Mouse (Mus musculus): Measurements from ENCODE around the gene Axin1. TPM values are rescaled to one million over a fixed set of nuclear protein-coding genes. Genes with fewer than 3 reads are reported as not detected.
A peak's percentile ranks its signal among the peaks of the same experiment; 100 is the strongest.
"Not testable (repeated sequence)": the region's sequence is repeated elsewhere in the genome, so short reads cannot be mapped to it uniquely, and the experiment has no call there.

The Axin1 gene
- polyA plus RNA-seq (2014; fragmentation: Nextera tagmentation; extraction: Ambion mirVana) = 10.7 and 12.9 TPM in 2 replicates

DNA sequence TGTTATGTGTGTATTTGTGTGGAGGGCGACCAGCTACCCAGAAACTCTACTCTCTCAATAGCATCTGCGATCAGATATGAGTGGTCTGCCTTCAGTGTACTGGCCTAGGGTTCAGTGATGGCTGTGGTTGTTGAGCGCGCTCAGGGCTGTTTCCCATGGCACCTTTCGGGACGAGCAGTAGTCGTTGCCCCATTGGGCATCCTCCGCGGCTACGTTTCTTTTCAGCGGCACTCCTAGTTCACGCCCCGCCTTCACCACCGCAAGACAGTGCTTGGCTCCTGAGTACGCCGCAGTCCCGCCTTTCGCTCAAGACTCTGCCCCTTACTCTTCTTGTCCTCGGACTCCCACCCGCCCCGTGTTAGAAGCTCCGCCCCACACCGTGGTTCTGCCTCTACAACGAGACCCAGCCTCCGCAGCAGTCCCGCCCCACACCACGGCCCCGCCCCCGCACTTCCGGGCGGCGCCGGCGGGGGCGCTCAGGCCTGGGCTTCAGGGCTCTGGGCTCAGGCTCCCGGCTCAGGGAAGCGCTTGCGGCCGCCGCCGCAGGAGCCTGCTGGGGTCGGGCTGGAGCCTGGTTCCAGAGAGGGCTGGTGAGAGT is at the start of gene Axin1:
Axin1 (plus strand) TSS at position 450 of the 598 bp plus-strand sequence.
- Histone ChIP-seq H3K27ac (replicated peaks; ENCODE audit: low read depth, low read length) (peak within 1 kb of the TSS; percentile 97), H3K4me1 (ENCODE audit: control insufficient read depth, insufficient read depth, low read length) (peaks cover 11% of the 10 kb centered on the region), H3K36me3 (ENCODE audit: control insufficient read depth, insufficient read depth, low read length) (peaks cover 9% of the 10 kb centered on the region), H3K4me3 (ENCODE audit: low read depth, low read length) (peak within 1 kb of the TSS; percentile 84), H3K9me3 (ENCODE audit: control insufficient read depth, low read length) (no peaks in the 10 kb centered on the region), H3K4me2 (ENCODE audit: low read depth, low read length) (peak within 1 kb of the TSS; percentile 84), H3K9ac (ENCODE audit: low read depth, low read length) (peak within 1 kb of the TSS; percentile 94), H3K27me3 (replicated peaks; ENCODE audit: control insufficient read depth, insufficient read depth, low read length) (no peaks in the 10 kb centered on the region)
- ATAC-seq (ENCODE audit: low read depth) = peak; percentile 98
- peak; percentile 99 for DNase-seq (ENCODE audit: low spot score)
- WGBS = under 1% methylated on average over 36 of the region's 42 CpGs

- DNase-seq (ENCODE audit: low spot score) = peak; percentile 95
- ATAC-seq (ENCODE audit: low read depth) = peak; percentile 95
- peaks cover 4% of the 10 kb centered on the region; the same call in 1 of the 2 replicates for H3K4me1 ChIP-seq (ENCODE audit: control insufficient read depth, insufficient read depth, low read length)
- H3K4me2 ChIP-seq (ENCODE audit: low read depth, low read length) = peak within 1 kb of the TSS; percentile 80
- H3K9me3 ChIP-seq (ENCODE audit: control insufficient read depth, low read length) = no peaks in the 10 kb centered on the region
- WGBS = 1% methylated on average over 31 of the region's 32 CpGs
- H3K4me3 ChIP-seq (ENCODE audit: low read depth, low read length) = peak within 1 kb of the TSS; percentile 63
- peaks cover 19% of the 10 kb centered on the region for H3K36me3 ChIP-seq (ENCODE audit: control insufficient read depth, insufficient read depth, low read length)
- H3K27ac ChIP-seq (replicated peaks; ENCODE audit: low read depth, low read length) = peak within 1 kb of the TSS; percentile 78
- no peaks in the 10 kb centered on the region for H3K27me3 ChIP-seq (replicated peaks; ENCODE audit: control insufficient read depth, insufficient read depth, low read length)
- peak within 1 kb of the TSS; percentile 81 for H3K9ac ChIP-seq (ENCODE audit: low read depth, low read length)
Observed at GRCm38 (mm10) chr17:26089905-26090632, 48.4 kb upstream of the Axin1 start, which contains the start of gene Decr2. Gene Decr2, minus strand, starts transcription at chr17:26090337.

- no peaks in the 10 kb centered on the region for H3K9me3 ChIP-seq (ENCODE audit: control insufficient read depth, low read length)
- H3K27me3 ChIP-seq (replicated peaks; ENCODE audit: control insufficient read depth, insufficient read depth, low read length) = no peaks in the 10 kb centered on the region
- ATAC-seq (ENCODE audit: low read depth) = no peak
Observed at GRCm38 (mm10) chr17:26094531-26095110, 43.9 kb upstream of the Axin1 start.

GRCm38 (mm10) chr17:26095121-26095740 is 43.3 kb upstream of the Axin1 start, which contains the start of gene Nme4:
Gene Nme4, minus strand, starts transcription at chr17:26095602.
- peak within 1 kb of the TSS; percentile 78; the same call in 1 of the 2 replicates for H3K27ac ChIP-seq (replicated peaks; ENCODE audit: low read depth, low read length)
- DNase-seq (ENCODE audit: low spot score) (peak; percentile 70), ATAC-seq (ENCODE audit: low read depth) (peak; percentile 64)
- 0 out of 2 replicates have a peak, but pooled peaks cover 4% of the 10 kb centered on the region for H3K4me1 ChIP-seq (ENCODE audit: control insufficient read depth, insufficient read depth, low read length)
- WGBS = 3% methylated on average over 31 of the region's 47 CpGs
- peak within 1 kb of the TSS; percentile 72 for H3K4me3 ChIP-seq (ENCODE audit: low read depth, low read length)
- H3K4me2 ChIP-seq (ENCODE audit: low read depth, low read length) = peak within 1 kb of the TSS; percentile 71
- 0 out of 2 replicates have a peak, but pooled peaks cover 11% of the 10 kb centered on the region for H3K36me3 ChIP-seq (ENCODE audit: control insufficient read depth, insufficient read depth, low read length)
- peak within 1 kb of the TSS; percentile 87 for H3K9ac ChIP-seq (ENCODE audit: low read depth, low read length)
- H3K27me3 ChIP-seq (replicated peaks; ENCODE audit: control insufficient read depth, insufficient read depth, low read length) = no peaks in the 10 kb centered on the region
- H3K9me3 ChIP-seq (ENCODE audit: control insufficient read depth, low read length) = no peaks in the 10 kb centered on the region

More at GRCm38 (mm10) chr17:26094531-26095110, 43.9 kb upstream of the Axin1 start:
- no peak for DNase-seq (ENCODE audit: low spot score)
- peak overlapping the region; percentile 78; the same call in 1 of the 2 replicates for H3K27ac ChIP-seq (replicated peaks; ENCODE audit: low read depth, low read length)
- 23% methylated on average over 9 of the region's 9 CpGs for WGBS
- H3K4me1 ChIP-seq (ENCODE audit: control insufficient read depth, insufficient read depth, low read length) = peaks cover 4% of the 10 kb centered on the region; the same call in 1 of the 2 replicates
- peak overlapping the region; percentile 72 for H3K4me3 ChIP-seq (ENCODE audit: low read depth, low read length)
- H3K36me3 ChIP-seq (ENCODE audit: control insufficient read depth, insufficient read depth, low read length) = 0 out of 2 replicates have a peak, but pooled peaks cover 11% of the 10 kb centered on the region
- peak overlapping the region; percentile 71 for H3K4me2 ChIP-seq (ENCODE audit: low read depth, low read length)
- H3K9ac ChIP-seq (ENCODE audit: low read depth, low read length) = peak overlapping the region; percentile 87

GRCm38 (mm10) chr17:26098461-26098860 is 40.0 kb upstream of the Axin1 start:
- Histone ChIP-seq H3K4me2 (ENCODE audit: low read depth, low read length) (no peak overlapping the region), H3K4me3 (ENCODE audit: low read depth, low read length) (no peak overlapping the region), H3K27me3 (replicated peaks; ENCODE audit: control insufficient read depth, insufficient read depth, low read length) (no peaks in the 10 kb centered on the region), H3K4me1 (ENCODE audit: control insufficient read depth, insufficient read depth, low read length) (0 out of 2 replicates have a peak, but pooled peaks cover 4% of the 10 kb centered on the region), H3K27ac (replicated peaks; ENCODE audit: low read depth, low read length) (no peak overlapping the region), H3K9ac (ENCODE audit: low read depth, low read length) (no peak overlapping the region), H3K9me3 (ENCODE audit: control insufficient read depth, low read length) (no peaks in the 10 kb centered on the region), H3K36me3 (ENCODE audit: control insufficient read depth, insufficient read depth, low read length) (no peaks in the 10 kb centered on the region)
- ATAC-seq (ENCODE audit: low read depth) = no peak
- WGBS = 92% methylated on average over 7 of the region's 7 CpGs
- DNase-seq (ENCODE audit: low spot score) = no peak

DNA sequence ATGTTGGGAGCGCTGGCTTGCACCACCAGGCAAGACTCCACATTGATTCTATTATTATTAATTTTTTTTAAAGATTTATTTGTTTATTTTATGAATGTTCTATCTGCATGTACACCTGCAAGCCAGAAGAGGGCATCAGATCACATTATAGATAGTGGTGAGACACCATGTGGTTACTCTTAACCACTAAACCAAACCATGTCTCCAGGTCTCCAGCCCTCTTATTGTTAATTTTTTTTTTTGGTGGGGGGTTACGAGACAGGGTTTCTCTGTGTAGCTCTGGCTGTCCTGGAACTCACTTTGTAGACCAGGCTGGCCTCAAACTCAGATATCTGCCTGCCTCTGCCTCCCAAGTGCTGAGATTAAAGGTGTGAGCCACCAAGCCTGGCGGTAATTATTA is 39.2 kb upstream of the Axin1 start:
- DNase-seq (ENCODE audit: low spot score) = peak; percentile 30
- H3K4me1 ChIP-seq (ENCODE audit: control insufficient read depth, insufficient read depth, low read length); H3K4me3 ChIP-seq (ENCODE audit: low read depth, low read length); H3K4me2 ChIP-seq (ENCODE audit: low read depth, low read length); H3K9ac ChIP-seq (ENCODE audit: low read depth, low read length); H3K9me3 ChIP-seq (ENCODE audit: control insufficient read depth, low read length); H3K27me3 ChIP-seq (replicated peaks; ENCODE audit: control insufficient read depth, insufficient read depth, low read length); H3K27ac ChIP-seq (replicated peaks; ENCODE audit: low read depth, low read length); H3K36me3 ChIP-seq (ENCODE audit: control insufficient read depth, insufficient read depth, low read length); ATAC-seq (ENCODE audit: low read depth): not testable (repeated sequence)
- WGBS = 48% methylated on average over 3 of the region's 3 CpGs

DNA sequence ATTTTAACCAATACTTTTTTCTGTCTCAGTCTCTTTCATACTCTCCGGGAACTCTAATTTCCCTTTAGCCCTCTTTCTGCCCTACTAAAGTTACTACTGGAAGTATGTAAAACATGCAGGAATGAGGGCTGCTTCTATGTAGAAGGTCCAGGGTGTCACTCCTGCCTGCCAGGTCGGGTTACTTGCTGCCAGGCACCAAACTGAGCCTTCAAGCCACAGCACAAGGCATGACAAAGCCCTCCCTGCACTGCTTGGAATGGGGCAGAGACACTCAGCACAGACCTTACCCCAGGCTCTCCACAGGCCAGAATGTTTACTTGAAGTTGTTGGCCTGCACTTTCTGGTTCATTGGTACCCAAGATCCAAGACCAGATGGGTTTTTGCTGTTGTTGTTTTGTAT is 38.3 kb upstream of the Axin1 start:
- H3K27me3 ChIP-seq (replicated peaks; ENCODE audit: control insufficient read depth, insufficient read depth, low read length) = no peaks in the 10 kb centered on the region
- no peak overlapping the region for H3K4me3 ChIP-seq (ENCODE audit: low read depth, low read length)
- no peak for DNase-seq (ENCODE audit: low spot score)
- H3K27ac ChIP-seq (replicated peaks; ENCODE audit: low read depth, low read length) = no peak overlapping the region
- WGBS = 22% methylated on average over 2 of the region's 2 CpGs
- H3K4me1 ChIP-seq (ENCODE audit: control insufficient read depth, insufficient read depth, low read length) = no peaks in the 10 kb centered on the region
- no peaks in the 10 kb centered on the region for H3K36me3 ChIP-seq (ENCODE audit: control insufficient read depth, insufficient read depth, low read length)
- peak; percentile 45; the same call in 1 of the 2 replicates for ATAC-seq (ENCODE audit: low read depth)
- no peak overlapping the region for H3K9ac ChIP-seq (ENCODE audit: low read depth, low read length)
- no peak overlapping the region for H3K4me2 ChIP-seq (ENCODE audit: low read depth, low read length)
- H3K9me3 ChIP-seq (ENCODE audit: control insufficient read depth, low read length) = no peaks in the 10 kb centered on the region

DNA sequence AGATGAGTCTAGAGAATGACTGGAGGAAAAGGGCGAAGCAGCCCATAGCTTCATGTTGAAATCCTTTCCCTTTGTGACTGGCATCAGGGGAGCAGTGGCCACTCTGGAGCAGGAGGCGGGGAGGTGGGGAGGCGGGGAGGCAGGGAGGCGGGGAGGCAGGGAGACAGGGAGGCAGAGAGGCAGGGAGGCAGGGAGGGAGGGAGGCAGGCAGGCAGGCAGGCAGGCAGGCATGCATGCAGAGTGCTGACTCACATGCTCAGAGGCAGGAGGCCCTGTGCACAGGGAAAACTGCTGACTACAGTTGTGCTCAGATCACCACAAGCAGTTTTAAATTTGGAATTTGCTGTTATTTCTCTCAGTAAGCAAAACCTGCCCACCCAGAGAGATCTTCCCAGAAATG is 37.0 kb upstream of the Axin1 start:
- DNase-seq (ENCODE audit: low spot score) = peak; percentile 61
- ATAC-seq (ENCODE audit: low read depth) = no peak

More for the DNA sequence above, 37.0 kb upstream of the Axin1 start:
- H3K27me3 ChIP-seq (replicated peaks; ENCODE audit: control insufficient read depth, insufficient read depth, low read length) = no peaks in the 10 kb centered on the region
- WGBS = 54% methylated on average over 4 of the region's 4 CpGs
- H3K4me1 ChIP-seq (ENCODE audit: control insufficient read depth, insufficient read depth, low read length) = no peaks in the 10 kb centered on the region
- no peak overlapping the region for H3K27ac ChIP-seq (replicated peaks; ENCODE audit: low read depth, low read length)
- H3K4me2 ChIP-seq (ENCODE audit: low read depth, low read length) = no peak overlapping the region
- no peaks in the 10 kb centered on the region for H3K9me3 ChIP-seq (ENCODE audit: control insufficient read depth, low read length)
- no peak overlapping the region for H3K9ac ChIP-seq (ENCODE audit: low read depth, low read length)
- no peaks in the 10 kb centered on the region for H3K36me3 ChIP-seq (ENCODE audit: control insufficient read depth, insufficient read depth, low read length)
- H3K4me3 ChIP-seq (ENCODE audit: low read depth, low read length) = no peak overlapping the region
